Mouse (Mus musculus) kidney, embryonic 16.5 days (tissue): ENCODE measurements around the gene Gpsm3. TPM values are rescaled to one million over a fixed set of nuclear protein-coding genes. Genes with fewer than 3 reads are reported as not detected.
A peak's percentile ranks its signal among the peaks of the same experiment; 100 is the strongest.

ENCODE experiments used
- ATAC-seq: fragments of 200-750 bp; cut with Nextera tagmentation; 2 replicates; pipeline ENCODE4 v1.8.0; 2017; ENCODE audit warnings: moderate TSS enrichment; ENCODE audit not compliant: low FRiP score, low TSS enrichment
- H3K27ac ChIP-seq: fragments of 300-500 bp; sonication (generic); 2 replicates; pipeline ENCODE4 v1.5.1; 2014; ENCODE audit warnings: low read length
- H3K27me3 ChIP-seq: fragments of 300-500 bp; sonication (generic); 2 replicates; pipeline ENCODE4 v1.6.1; 2014; ENCODE audit warnings: low read length, control low read depth, mixed read lengths; ENCODE audit not compliant: insufficient read depth
- H3K36me3 ChIP-seq: fragments of 300-500 bp; sonication (generic); 2 replicates; pipeline ENCODE4 v1.6.1; 2014; ENCODE audit warnings: low read length, control low read depth, mixed read lengths; ENCODE audit not compliant: insufficient read depth
- H3K4me1 ChIP-seq: fragments of 300-500 bp; sonication (generic); 2 replicates; pipeline ENCODE4 v1.6.1; 2014; ENCODE audit warnings: low read length, control low read depth, mixed read lengths; ENCODE audit not compliant: insufficient read depth
- H3K4me2 ChIP-seq: fragments of 300-500 bp; sonication (generic); replicated peaks from 2 replicates; pipeline ENCODE4 v1.6.1; 2014; ENCODE audit warnings: low read depth, low read length
- H3K4me3 ChIP-seq: fragments of 300-500 bp; sonication (generic); 2 replicates; pipeline ENCODE4 v1.5.1; 2014; ENCODE audit warnings: mild to moderate bottlenecking, low read length
- H3K9ac ChIP-seq: fragments of 300-500 bp; sonication (generic); replicated peaks from 2 replicates; pipeline ENCODE4 v1.6.1; 2014; ENCODE audit warnings: low read length
- H3K9me3 ChIP-seq: fragments of 300-500 bp; sonication (generic); 2 replicates; pipeline ENCODE4 v1.6.1; 2016; ENCODE audit warnings: low read length, control low read depth
- WGBS: fragments of 180-500 bp; shearing (Covaris S2); extraction: QIAGEN DNeasy Blood & Tissue Kit; methylation state at CpG from one replicate; pipeline ENCODE4 v1.1.7; 2014; 5-methylcytosine and 5-hydroxymethylcytosine counted together
- polyA plus RNA-seq: library from polyadenylated mRNA; unstranded; fragments of >200 nt; fragmentation: Nextera tagmentation; extraction: Ambion mirVana; gene quantifications from 2 replicates; pipeline ENCODE4 v1.2.1, GENCODE M21; 2015

The Gpsm3 gene
- polyA plus RNA-seq, 1 experiment from 2014 or later: 21.5 TPM

DNA sequence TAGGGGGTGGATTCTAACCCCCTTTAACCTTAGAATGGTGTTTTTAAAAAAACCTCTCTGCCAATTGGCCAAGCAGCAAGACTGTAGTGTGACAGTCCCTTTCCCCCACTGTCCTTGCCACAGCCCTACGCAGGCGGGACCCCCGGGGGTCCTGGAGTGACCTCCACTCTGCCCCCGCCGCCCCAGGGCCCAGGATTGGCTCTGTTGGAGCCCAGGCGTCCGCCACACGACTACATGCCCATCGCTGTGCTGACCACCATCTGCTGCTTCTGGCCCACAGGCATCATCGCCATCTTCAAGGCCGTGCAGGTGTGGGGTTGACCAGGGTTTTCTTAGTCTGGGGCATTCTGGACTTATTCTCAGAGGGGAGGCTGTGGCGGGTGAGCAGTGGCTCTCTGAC, 42.0 kb downstream of the Gpsm3 start:
- ATAC-seq: no peak
- Histone ChIP-seq H3K27ac (no peak overlapping the region), H3K36me3 (no peaks in the 10 kb centered on the region), H3K9ac (peak overlapping the region; percentile 54; the same call in 1 of the 2 replicates), H3K27me3 (peaks cover 26% of the 10 kb centered on the region), H3K9me3 (no peaks in the 10 kb centered on the region), H3K4me1 (peaks cover 43% of the 10 kb centered on the region), H3K4me3 (peak overlapping the region; percentile 46), H3K4me2 (peak overlapping the region; percentile 82)
- 8% methylated on average over 12 of the region's 12 CpGs for WGBS

DNA sequence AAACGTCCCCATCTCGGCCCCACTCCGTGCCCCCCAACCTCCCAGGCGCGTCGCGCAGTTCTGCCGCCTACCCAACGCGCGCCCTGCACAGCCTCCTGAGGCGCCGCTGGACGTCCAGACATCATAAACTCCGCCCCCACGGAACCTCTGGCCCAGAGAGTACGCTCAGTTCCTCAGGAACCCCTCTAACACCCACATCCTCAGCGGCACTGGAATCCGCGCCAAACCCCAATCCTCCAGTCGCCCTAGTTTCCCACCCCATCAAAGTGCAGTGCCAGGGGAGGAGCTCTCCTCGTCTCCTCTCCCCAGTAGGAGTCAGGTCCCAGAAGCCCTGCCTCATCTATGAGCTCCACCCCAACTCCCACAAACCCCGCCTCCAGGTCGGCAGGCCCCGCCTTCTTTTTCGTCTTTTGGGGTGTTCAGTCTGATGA, 42.7 kb downstream of the Gpsm3 start:
- Histone ChIP-seq H3K4me2 (peak overlapping the region; percentile 82), H3K27me3 (peaks cover 26% of the 10 kb centered on the region), H3K36me3 (no peaks in the 10 kb centered on the region), H3K9ac (peak overlapping the region; percentile 54), H3K27ac (peak overlapping the region; percentile 28; the same call in 1 of the 2 replicates), H3K4me3 (peak overlapping the region; percentile 46), H3K4me1 (peaks cover 43% of the 10 kb centered on the region), H3K9me3 (no peaks in the 10 kb centered on the region)
- under 1% methylated on average over 26 of the region's 26 CpGs for WGBS
- peak; percentile 36 for ATAC-seq

DNA sequence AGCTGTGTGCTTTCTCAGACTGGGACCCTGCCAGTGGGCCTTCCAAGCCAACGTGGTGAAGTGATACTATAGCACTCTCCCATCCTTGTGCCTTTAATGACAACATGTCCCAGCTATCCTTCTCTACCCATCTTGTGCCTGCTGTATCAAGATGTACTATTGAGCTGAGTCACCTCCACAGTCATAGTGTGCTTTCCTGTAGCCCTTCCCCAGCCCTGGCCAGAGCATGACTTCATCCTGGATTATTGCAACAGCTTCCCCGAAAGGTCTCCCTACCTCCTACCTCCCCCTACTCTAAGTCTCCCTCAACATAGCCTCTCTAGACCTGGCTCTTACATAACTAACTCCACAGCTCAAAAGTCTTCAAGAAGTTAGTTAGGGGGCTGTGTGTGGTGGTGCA, 46.1 kb downstream of the Gpsm3 start:
- 80% methylated on average over 2 of the region's 2 CpGs for WGBS
- no peaks in the 10 kb centered on the region for H3K36me3 ChIP-seq
- ATAC-seq: no peak
- H3K9me3 ChIP-seq: no peaks in the 10 kb centered on the region
- H3K27ac ChIP-seq: no peak overlapping the region
- no peak overlapping the region for H3K4me2 ChIP-seq
- no peak overlapping the region for H3K9ac ChIP-seq
- peaks cover 14% of the 10 kb centered on the region for H3K27me3 ChIP-seq
- H3K4me1 ChIP-seq: peaks cover 16% of the 10 kb centered on the region
- H3K4me3 ChIP-seq: no peak overlapping the region

DNA sequence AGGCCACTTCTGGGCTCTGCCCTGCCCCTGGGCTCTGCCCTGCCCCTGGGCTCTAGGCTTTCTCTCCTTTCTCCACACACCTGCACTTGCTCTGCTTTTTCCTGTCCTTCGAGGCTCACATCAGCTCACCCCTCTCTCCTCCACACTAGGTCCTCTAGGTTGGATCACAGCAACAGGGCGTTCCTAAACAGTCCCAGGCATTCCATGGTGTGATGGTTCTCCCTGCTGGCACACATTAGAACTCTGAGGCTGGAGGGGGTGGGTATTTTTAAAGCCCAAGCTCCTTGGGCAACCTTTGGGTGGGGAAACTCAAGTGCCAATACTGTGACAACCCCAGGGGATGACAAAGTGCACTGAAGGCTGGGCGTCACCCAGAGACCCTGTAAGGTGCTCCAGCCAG, 47.9 kb downstream of the Gpsm3 start:
- H3K9ac ChIP-seq: no peak overlapping the region
- H3K9me3 ChIP-seq: no peaks in the 10 kb centered on the region
- peaks cover 8% of the 10 kb centered on the region; the same call in 1 of the 2 replicates for H3K4me1 ChIP-seq
- no peak for ATAC-seq
- no peak overlapping the region for H3K4me2 ChIP-seq
- no peaks in the 10 kb centered on the region for H3K27me3 ChIP-seq
- H3K36me3 ChIP-seq: no peaks in the 10 kb centered on the region
- WGBS: 63% methylated on average over 3 of the region's 3 CpGs
- no peak overlapping the region for H3K27ac ChIP-seq
- H3K4me3 ChIP-seq: no peak overlapping the region

DNA sequence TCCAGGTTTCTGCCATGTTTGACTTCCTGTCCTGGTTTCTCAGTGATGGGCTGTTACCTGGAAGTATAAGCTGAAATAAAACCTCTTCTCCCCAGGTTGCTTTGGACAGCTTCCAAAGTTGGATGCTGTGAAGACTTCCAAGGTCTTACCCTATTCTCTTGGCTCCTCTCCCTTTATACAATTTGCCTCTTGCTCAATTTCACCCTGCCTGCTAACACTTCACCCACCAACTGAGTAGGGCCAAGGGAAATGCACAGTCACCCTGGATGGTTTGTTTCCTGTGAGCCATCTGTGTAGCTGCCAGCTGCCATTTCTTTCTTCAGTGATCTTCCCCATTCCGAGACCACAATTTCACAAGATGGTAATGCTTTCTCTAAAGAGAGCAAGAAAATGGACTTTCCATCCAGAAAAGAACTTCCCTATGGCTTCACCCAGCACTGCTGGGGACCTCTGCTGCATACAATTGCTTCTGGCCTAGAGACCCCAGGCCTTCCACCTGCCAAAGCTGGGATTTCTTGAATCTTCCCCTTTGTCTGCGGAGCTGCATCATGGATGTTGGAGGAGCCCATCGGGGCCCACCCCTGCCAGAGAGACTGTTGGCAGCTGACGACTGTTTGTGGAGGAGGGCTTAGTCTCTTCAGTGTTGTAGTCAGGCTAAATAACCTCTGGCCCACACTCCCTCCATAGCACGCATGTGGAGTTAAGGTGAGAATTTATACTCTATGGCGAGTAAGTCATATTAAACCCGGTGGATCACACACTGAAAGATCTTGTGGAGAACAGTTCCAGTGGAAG, 50.1 kb downstream of the Gpsm3 start:
- H3K4me2 ChIP-seq: no peak overlapping the region
- whole genome bisulfite sequencing: 71% methylated on average over 7 of the region's 7 CpGs
- no peak overlapping the region for H3K27ac ChIP-seq
- no peaks in the 10 kb centered on the region for H3K9me3 ChIP-seq
- H3K9ac ChIP-seq: no peak overlapping the region
- no peaks in the 10 kb centered on the region for H3K36me3 ChIP-seq
- peaks cover 8% of the 10 kb centered on the region; the same call in 1 of the 2 replicates for H3K4me1 ChIP-seq
- H3K27me3 ChIP-seq: no peaks in the 10 kb centered on the region
- no peak overlapping the region for H3K4me3 ChIP-seq
- no peak for ATAC-seq

DNA sequence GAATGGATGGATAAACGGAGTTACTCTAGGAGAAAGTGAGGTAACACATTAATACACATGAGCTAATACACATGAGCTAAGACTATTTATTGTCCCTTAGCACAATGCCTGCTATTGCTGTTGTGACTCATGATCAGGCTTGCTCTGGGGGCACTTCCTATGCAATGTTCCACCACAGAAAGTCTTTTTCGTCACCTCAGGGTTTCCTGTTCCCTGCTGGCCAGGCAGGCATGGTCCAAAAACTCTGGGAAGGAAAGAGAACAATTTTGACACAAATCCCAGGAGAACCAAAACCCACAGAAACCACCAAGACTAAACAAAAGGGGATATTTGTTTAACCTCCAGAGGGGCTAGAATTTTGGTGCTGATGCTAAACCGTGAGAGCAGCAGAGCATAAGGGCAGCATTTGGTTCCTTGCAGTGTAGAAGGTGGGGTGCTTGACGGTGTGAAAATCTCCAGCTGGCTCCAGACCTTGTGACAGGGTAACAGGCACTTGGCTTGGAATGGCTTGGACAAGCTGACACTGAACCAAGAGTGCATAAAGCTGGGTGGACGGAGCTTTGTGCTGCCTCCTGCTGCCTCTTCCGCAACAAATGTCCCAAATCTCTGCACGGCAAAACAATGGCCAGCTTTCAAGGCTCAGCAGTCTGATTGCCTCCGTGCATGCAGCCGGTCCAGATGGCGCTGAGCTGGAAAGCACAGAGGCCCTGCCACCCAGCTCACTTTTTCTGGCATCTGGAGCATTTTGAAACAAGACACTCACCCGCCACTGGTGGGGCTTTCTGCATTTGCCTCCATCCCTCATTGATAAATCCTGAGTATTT, 51.4 kb downstream of the Gpsm3 start:
- peak overlapping the region; percentile 76 for H3K27ac ChIP-seq
- H3K9ac ChIP-seq: peak overlapping the region; percentile 32
- H3K27me3 ChIP-seq: no peaks in the 10 kb centered on the region
- H3K4me1 ChIP-seq: peaks cover 18% of the 10 kb centered on the region
- H3K4me3 ChIP-seq: no peak overlapping the region
- H3K4me2 ChIP-seq: 0 out of 2 replicates have a peak overlapping the region, but pooled peaks have one; percentile 3
- no peaks in the 10 kb centered on the region for H3K9me3 ChIP-seq
- ATAC-seq: 0 out of 2 replicates have a peak, but pooled peaks have one; percentile 23
- 12% methylated on average over 11 of the region's 11 CpGs for WGBS
- no peaks in the 10 kb centered on the region for H3K36me3 ChIP-seq

Other genes with a start within 250 kb of the Gpsm3 start
- not detected in 2 replicates for gene Btnl2, start 235.0 kb upstream of the Gpsm3 start, polyA plus RNA-seq
- not detected in 2 replicates for gene Btnl1, start 212.7 kb upstream of the Gpsm3 start, polyA plus RNA-seq
- gene BC051142, start 191.0 kb upstream of the Gpsm3 start, polyA plus RNA-seq: 0.23 and 0.74 TPM in 2 replicates
- gene Btnl4, start 112.5 kb upstream of the Gpsm3 start, polyA plus RNA-seq: not detected in 2 replicates
- gene Btnl6, start 72.5 kb upstream of the Gpsm3 start, polyA plus RNA-seq: not detected in 2 replicates
- 7.6 and 12.0 TPM in 2 replicates for gene Notch4, start 25.5 kb upstream of the Gpsm3 start, polyA plus RNA-seq
- 13.1 and 15.6 TPM in 2 replicates for gene Pbx2, start 1.5 kb downstream of the Gpsm3 start, polyA plus RNA-seq
- gene Ager, start 8.1 kb downstream of the Gpsm3 start, polyA plus RNA-seq: 8.8 and 16.8 TPM in 2 replicates
- 185 and 190 TPM in 2 replicates for gene Rnf5, start 13.9 kb downstream of the Gpsm3 start, polyA plus RNA-seq
- 81.8 and 83.1 TPM in 2 replicates for gene Agpat1, start 14.5 kb downstream of the Gpsm3 start, polyA plus RNA-seq
- gene Egfl8, start 26.2 kb downstream of the Gpsm3 start, polyA plus RNA-seq: 4.0 and 6.0 TPM in 2 replicates
- 47.3 and 53.7 TPM in 2 replicates for gene Ppt2, start 38.7 kb downstream of the Gpsm3 start, polyA plus RNA-seq
- 0.23 and 0.29 TPM in 2 replicates for gene Prrt1, start 39.7 kb downstream of the Gpsm3 start, polyA plus RNA-seq
- gene Fkbpl, start 55.0 kb downstream of the Gpsm3 start, polyA plus RNA-seq: 17.5 and 17.7 TPM in 2 replicates
- 103 and 106 TPM in 2 replicates for gene Atf6b, start 57.3 kb downstream of the Gpsm3 start, polyA plus RNA-seq
- gene Tnxb, start 80.7 kb downstream of the Gpsm3 start, polyA plus RNA-seq: 0.51 and 0.52 TPM in 2 replicates
- gene C4b, start 154.1 kb downstream of the Gpsm3 start, polyA plus RNA-seq: 0.78 and 1.5 TPM in 2 replicates
- gene Cyp21a1, start 214.8 kb downstream of the Gpsm3 start, polyA plus RNA-seq: 38.4 and 41.9 TPM in 2 replicates
- 31.7 and 34.7 TPM in 2 replicates for gene Stk19, start 247.1 kb downstream of the Gpsm3 start, polyA plus RNA-seq
- 71.0 and 77.9 TPM in 2 replicates for gene Dxo, start 247.2 kb downstream of the Gpsm3 start, polyA plus RNA-seq